Mouse (Mus musculus) layer of hippocampus, postnatal 36 days (tissue): ENCODE data around the gene Wnt8b. TPM values are rescaled to one million over a fixed set of nuclear protein-coding genes. Genes with fewer than 3 reads are reported as not detected.

Source experiments
- total RNA-seq, 2 experiments: library from RNA; stranded (reverse); gene quantifications; 2 replicates each; pipeline ENCODE4 v1.2.3; 2021

Gene Wnt8b
- total RNA-seq, 2 experiments from 2014 or later: not detected

Other genes starting within 250 kb of the Wnt8b start
- 100 to 1,000 TPM; 621 to 658 TPM for gene Scd2, start 199.8 kb upstream of the Wnt8b start, total RNA-seq
- gene Scd4, start 160.4 kb upstream of the Wnt8b start, total RNA-seq: 1 to 10 TPM; 1.7 to 2.7 TPM
- 100 to 1,000 TPM; 121 to 157 TPM for gene Scd1, start 85.6 kb upstream of the Wnt8b start, total RNA-seq
- gene Sec31b, start 52.4 kb downstream of the Wnt8b start, total RNA-seq: under 1 TPM; 0.07 to 0.33 TPM
- gene Gm20538, start 59.4 kb downstream of the Wnt8b start, total RNA-seq: not detected
- 100 to 1,000 TPM; 368 to 394 TPM for gene Ndufb8, start 62.0 kb downstream of the Wnt8b start, total RNA-seq
- 10 to 100 TPM; 35.1 to 37.1 TPM for gene Hif1an, start 69.4 kb downstream of the Wnt8b start, total RNA-seq